Mouse (Mus musculus) lung, postnatal 0 days (tissue): Measurements from ENCODE around the gene Slc2a5. TPM values are rescaled to one million over a fixed set of nuclear protein-coding genes. Genes with fewer than 3 reads are reported as not detected.

ENCODE experiments used
- ATAC-seq: fragments of 200-750 bp; cut with Nextera tagmentation; 2 replicates; pipeline ENCODE4 v1.8.0; 2017; ENCODE audit warnings: moderate library complexity
- DNase-seq: peaks from one replicate; pipeline ENCODE4 v3.0.0-alpha.2; 2016; ENCODE audit warnings: low spot score
- H3K27ac ChIP-seq: fragments of 300-500 bp; sonication (generic); 2 replicates; pipeline ENCODE4 v1.5.1; 2014; ENCODE audit warnings: antibody characterized with exemption, mild to moderate bottlenecking, low read length, mixed read lengths
- H3K27me3 ChIP-seq: fragments of 300-500 bp; sonication (generic); replicated peaks from 2 replicates; pipeline ENCODE4 v1.6.1; 2014; ENCODE audit warnings: low read length, mixed read lengths; ENCODE audit not compliant: insufficient read depth
- H3K36me3 ChIP-seq: fragments of 300-500 bp; sonication (generic); 2 replicates; pipeline ENCODE4 v1.6.1; 2014; ENCODE audit warnings: low read length, mixed read lengths; ENCODE audit not compliant: insufficient read depth
- H3K4me1 ChIP-seq: fragments of 300-500 bp; sonication (generic); 2 replicates; pipeline ENCODE4 v1.6.1; 2014; ENCODE audit warnings: antibody characterized with exemption, low read depth, low read length, mixed read lengths; ENCODE audit not compliant: insufficient read depth
- H3K4me2 ChIP-seq: fragments of 300-500 bp; sonication (generic); replicated peaks from 2 replicates; pipeline ENCODE4 v1.6.1; 2014; ENCODE audit warnings: low read depth, mild to moderate bottlenecking, low read length, moderate library complexity, mixed read lengths
- H3K4me3 ChIP-seq: fragments of 300-500 bp; sonication (generic); 2 replicates; pipeline ENCODE4 v1.5.1; 2014; ENCODE audit warnings: low read depth, low read length
- H3K9ac ChIP-seq: fragments of 300-500 bp; sonication (generic); replicated peaks from 2 replicates; pipeline ENCODE4 v1.6.1; 2014; ENCODE audit warnings: low read depth, mild to moderate bottlenecking
- H3K9me3 ChIP-seq: fragments of 300-500 bp; sonication (generic); 2 replicates; pipeline ENCODE4 v1.6.1; 2016; ENCODE audit warnings: low read length, mixed read lengths
- CTCF ChIP-seq: IDR thresholded peaks from 2 replicates; pipeline ENCODE4 v1.5.1; 2016; ENCODE audit warnings: antibody characterized with exemption, mild to moderate bottlenecking
- EP300 ChIP-seq: IDR thresholded peaks from 2 replicates; pipeline ENCODE4 v1.6.1; 2016; ENCODE audit warnings: antibody characterized with exemption, mild to moderate bottlenecking, control low read depth
- WGBS: fragments of 180-500 bp; shearing (Covaris S2); extraction: QIAGEN DNeasy Blood & Tissue Kit; methylation state at CpG from one replicate; pipeline ENCODE4 v1.1.7; 2014; 5-methylcytosine and 5-hydroxymethylcytosine counted together
- polyA plus RNA-seq: library from polyadenylated mRNA; unstranded; fragments of >200 nt; fragmentation: Nextera tagmentation; extraction: Ambion mirVana; gene quantifications from 2 replicates; pipeline ENCODE4 v1.2.1, GENCODE M21; 2015

Slc2a5 gene
- polyA plus RNA-seq, 1 experiment from 2014 or later: 0.60 TPM

- Histone ChIP-seq H3K9ac (no peak overlapping the region), H3K27me3 (no peaks in the 10 kb centered on the region), H3K36me3 (no peaks in the 10 kb centered on the region; the same call in 1 of the 2 replicates), H3K9me3 (no peaks in the 10 kb centered on the region), H3K4me3 (no peak overlapping the region), H3K4me2 (no peak overlapping the region), H3K27ac (no peak overlapping the region), H3K4me1 (0 out of 2 replicates have a peak, but pooled peaks cover 4% of the 10 kb centered on the region)
- DNase-seq (no peak), ATAC-seq (no peak)
- 72% methylated on average over 7 of the region's 7 CpGs for WGBS
- TF ChIP-seq EP300 (no peak), CTCF (no peak)
These were observed 22.8 kb upstream of the Slc2a5 start for GRCm38 (mm10) chr4:150096309-150096708.

- no peak overlapping the region for H3K9ac ChIP-seq
- H3K36me3 ChIP-seq: peaks cover 6% of the 10 kb centered on the region
- no peaks in the 10 kb centered on the region for H3K9me3 ChIP-seq
- H3K4me2 ChIP-seq: no peak overlapping the region
- H3K4me1 ChIP-seq: 0 out of 2 replicates have a peak, but pooled peaks cover 4% of the 10 kb centered on the region
- WGBS: 57% methylated on average over 4 of the region's 4 CpGs
- no peak for TF ChIP-seq CTCF
- no peak for TF ChIP-seq EP300
- no peaks in the 10 kb centered on the region for H3K27me3 ChIP-seq
- H3K27ac ChIP-seq: no peak overlapping the region
- ATAC-seq (no peak), DNase-seq (no peak)
- no peak overlapping the region for H3K4me3 ChIP-seq
These were observed 21.2 kb upstream of the Slc2a5 start for GRCm38 (mm10) chr4:150097847-150098246.

GRCm38 (mm10) chr4:150098880-150099279, 20.2 kb upstream of the Slc2a5 start:
- DNase-seq (peak; percentile 74), ATAC-seq (peak; percentile 52)
- no peaks in the 10 kb centered on the region for H3K9me3 ChIP-seq
- H3K27ac ChIP-seq: no peak overlapping the region
- peak; percentile 99 for TF ChIP-seq CTCF
- no peak for TF ChIP-seq EP300
- WGBS: 17% methylated on average over 10 of the region's 10 CpGs
- no peaks in the 10 kb centered on the region for H3K27me3 ChIP-seq
- no peak overlapping the region for H3K4me3 ChIP-seq
- no peak overlapping the region for H3K9ac ChIP-seq
- 0 out of 2 replicates have a peak, but pooled peaks cover under 1% of the 10 kb centered on the region for H3K4me1 ChIP-seq
- peaks cover 12% of the 10 kb centered on the region for H3K36me3 ChIP-seq
- H3K4me2 ChIP-seq: no peak overlapping the region

GRCm38 (mm10) chr4:150102822-150103221, 16.3 kb upstream of the Slc2a5 start:
- Histone ChIP-seq H3K9ac (no peak overlapping the region), H3K36me3 (peaks cover 13% of the 10 kb centered on the region), H3K9me3 (no peaks in the 10 kb centered on the region), H3K4me3 (no peak overlapping the region), H3K27ac (no peak overlapping the region), H3K4me1 (no peaks in the 10 kb centered on the region), H3K27me3 (no peaks in the 10 kb centered on the region), H3K4me2 (no peak overlapping the region)
- TF ChIP-seq CTCF (no peak), EP300 (no peak)
- no peak for DNase-seq
- 88% methylated on average over 7 of the region's 7 CpGs for WGBS
- no peak for ATAC-seq

GRCm38 (mm10) chr4:150105671-150106070, 13.4 kb upstream of the Slc2a5 start:
- H3K4me2 ChIP-seq: no peak overlapping the region
- ATAC-seq (no peak), DNase-seq (no peak)
- peaks cover 13% of the 10 kb centered on the region; the same call in 1 of the 2 replicates for H3K36me3 ChIP-seq
- no peaks in the 10 kb centered on the region for H3K4me1 ChIP-seq
- no peak overlapping the region for H3K4me3 ChIP-seq
- no peak overlapping the region for H3K9ac ChIP-seq
- no peaks in the 10 kb centered on the region for H3K9me3 ChIP-seq
- H3K27ac ChIP-seq: no peak overlapping the region
- no peaks in the 10 kb centered on the region for H3K27me3 ChIP-seq
- no peak for TF ChIP-seq CTCF
- 30% methylated on average over 7 of the region's 7 CpGs for WGBS

GRCm38 (mm10) chr4:150106637-150107036, 12.4 kb upstream of the Slc2a5 start:
- no peak overlapping the region for H3K9ac ChIP-seq
- no peaks in the 10 kb centered on the region for H3K4me1 ChIP-seq
- peaks cover 13% of the 10 kb centered on the region; the same call in 1 of the 2 replicates for H3K36me3 ChIP-seq
- TF ChIP-seq EP300: no peak
- no peak for TF ChIP-seq CTCF
- H3K27ac ChIP-seq: no peak overlapping the region
- no peak for ATAC-seq
- H3K4me2 ChIP-seq: no peak overlapping the region
- H3K4me3 ChIP-seq: no peak overlapping the region
- H3K27me3 ChIP-seq: no peaks in the 10 kb centered on the region
- 63% methylated on average over 5 of the region's 5 CpGs for WGBS
- no peaks in the 10 kb centered on the region for H3K9me3 ChIP-seq
- no peak for DNase-seq

- TF ChIP-seq CTCF (no peak), EP300 (no peak)
These were observed 9.4 kb upstream of the Slc2a5 start for GRCm38 (mm10) chr4:150109636-150110035.

More at GRCm38 (mm10) chr4:150109636-150110035, 9.4 kb upstream of the Slc2a5 start:
- no peak overlapping the region for H3K4me2 ChIP-seq
- no peaks in the 10 kb centered on the region for H3K4me1 ChIP-seq
- no peak for ATAC-seq
- no peak overlapping the region for H3K9ac ChIP-seq
- H3K9me3 ChIP-seq: no peaks in the 10 kb centered on the region
- no peak for DNase-seq
- H3K27me3 ChIP-seq: no peaks in the 10 kb centered on the region
- no peaks in the 10 kb centered on the region for H3K36me3 ChIP-seq
- no peak overlapping the region for H3K4me3 ChIP-seq
- H3K27ac ChIP-seq: no peak overlapping the region
- 53% methylated on average over 3 of the region's 3 CpGs for WGBS
